Mouse (Mus musculus): ENCODE results near the gene Olfr617. TPM values are rescaled to one million over a fixed set of nuclear protein-coding genes. Genes with fewer than 3 reads are reported as not detected.

Gene Olfr617
- not detected for polyA plus RNA-seq (2017; shearing (Covaris generic))

DNA sequence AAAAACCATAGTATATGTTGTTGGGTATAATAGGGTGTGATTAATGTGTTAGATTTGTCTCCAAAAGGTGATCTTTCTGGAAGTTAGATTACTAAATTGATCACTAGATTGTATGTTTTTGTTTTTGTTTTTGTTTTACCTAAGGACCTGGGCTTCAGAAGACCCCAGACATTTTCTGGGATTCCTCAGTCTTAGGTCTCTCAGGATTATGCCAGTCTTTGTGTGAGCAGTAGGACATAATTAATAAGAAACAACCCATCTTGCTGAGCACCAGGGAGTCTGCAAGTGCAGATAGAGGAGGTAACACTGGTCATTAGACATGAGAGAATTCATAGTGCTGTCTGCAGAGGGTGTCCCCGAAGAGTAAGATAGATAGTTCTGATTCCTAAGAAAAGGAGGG is at the start of gene Olfr617:
Gene Olfr617, plus strand, starts transcription at position 301 of the 400 bp plus-strand sequence.

GRCm38 (mm10) chr7:103542617-103543016 is 30.2 kb upstream of the Olfr617 start, which contains the start of gene Olfr612:
TSS of gene Olfr612 (minus strand) at chr7:103542717.

DNA sequence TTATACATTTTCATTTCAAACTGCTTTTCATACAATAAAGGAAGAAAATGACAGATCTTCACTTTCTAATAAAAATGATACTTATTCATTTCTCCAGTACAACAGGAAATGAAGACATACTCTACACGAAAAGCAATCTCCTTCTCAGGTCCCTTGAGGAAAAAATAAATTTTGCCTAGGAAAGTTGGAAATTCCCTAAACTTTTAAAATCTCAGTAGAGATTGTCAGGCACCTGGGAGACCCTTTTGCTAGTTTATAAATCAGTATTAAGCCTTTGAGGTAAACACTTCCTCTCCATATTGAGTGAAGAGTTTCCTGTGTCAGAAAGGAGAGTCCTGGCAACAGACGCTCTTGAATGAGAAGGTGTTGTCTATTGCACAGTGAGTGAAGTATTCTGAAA is 25.1 kb upstream of the Olfr617 start, which contains the start of gene Olfr613:
Gene Olfr613, plus strand, starts transcription at position 301 of the 400 bp plus-strand sequence.

GRCm38 (mm10) chr7:103555779-103556178 is 17.1 kb upstream of the Olfr617 start, which contains the start of gene Olfr615:
TSS of gene Olfr615 (plus strand) at chr7:103556079.

GRCm38 (mm10) chr7:103569043-103569442 is 3.8 kb upstream of the Olfr617 start, which contains the start of gene Olfr616:
TSS of gene Olfr616 (minus strand) at chr7:103569143.

DNA sequence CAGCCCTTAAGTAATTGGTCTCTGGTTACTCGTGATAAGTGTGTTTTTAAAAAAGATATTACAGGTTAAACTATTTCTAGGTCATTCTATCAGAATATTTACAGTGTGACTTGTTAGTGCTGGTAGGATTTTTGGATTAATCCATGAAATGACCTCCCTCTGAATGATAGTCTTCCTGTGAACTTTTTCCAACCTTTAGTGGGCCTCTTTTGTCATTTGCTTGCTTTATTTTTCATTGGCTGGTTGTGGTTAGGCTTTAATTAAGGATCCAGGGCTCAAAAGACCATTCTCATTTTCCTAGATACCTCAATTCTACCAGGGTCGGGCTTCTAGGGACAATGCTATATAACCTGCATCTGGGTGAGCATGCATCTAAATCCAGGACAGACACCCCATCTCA is 16.9 kb downstream of the Olfr617 start, which contains the start of gene Olfr618:
Gene Olfr618, plus strand, starts transcription at position 301 of the 400 bp plus-strand sequence.

DNA sequence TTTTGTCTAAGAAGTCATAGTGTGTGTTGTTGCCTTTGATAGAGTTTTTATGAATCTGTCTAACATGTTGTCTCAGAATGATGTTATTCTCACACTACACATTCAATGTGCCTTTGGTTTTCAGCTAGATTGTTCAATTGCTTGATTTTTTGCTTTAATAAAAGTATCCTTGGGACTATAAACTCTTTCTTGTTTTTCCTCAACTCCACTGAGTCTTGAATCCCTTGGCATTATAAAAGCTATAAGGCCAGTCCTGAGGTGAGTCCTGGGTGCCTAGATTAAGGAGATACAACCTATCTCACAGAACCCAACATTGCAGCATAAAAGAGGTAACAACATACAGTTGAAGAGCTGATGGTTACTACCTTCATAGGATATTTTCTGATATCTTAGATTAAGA is 27.4 kb downstream of the Olfr617 start, which contains the start of gene Olfr619:
Gene Olfr619, plus strand, starts transcription at position 301 of the 400 bp plus-strand sequence.

DNA sequence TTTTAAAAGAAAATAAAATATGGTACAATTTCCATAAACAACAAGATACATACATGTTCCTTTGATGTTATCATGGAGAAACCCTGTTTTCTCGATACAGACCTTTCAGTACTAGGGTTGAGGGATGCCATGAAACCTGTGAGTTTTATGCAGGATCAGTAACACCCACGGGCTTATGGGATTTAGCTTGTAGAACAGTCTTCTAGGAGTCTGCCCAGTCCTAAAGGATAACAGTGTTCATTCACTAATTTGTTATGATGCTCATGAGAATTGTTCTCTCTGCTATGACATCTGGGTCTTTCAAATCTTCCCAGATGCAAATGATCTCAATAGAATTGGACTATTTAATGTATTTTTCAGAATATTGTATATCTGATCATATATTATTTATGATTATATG is 39.6 kb downstream of the Olfr617 start, which contains the start of gene Olfr620:
Gene Olfr620, minus strand, starts transcription at position 101 of the 400 bp plus-strand sequence.

Other genes with a start within 250 kb of the Olfr617 start
- not detected for gene Olfr598, start 249.5 kb upstream of the Olfr617 start, polyA plus RNA-seq (2017; shearing (Covaris generic))
- gene Olfr599, start 237.1 kb upstream of the Olfr617 start, polyA plus RNA-seq (2017; shearing (Covaris generic)), result not detected
- not detected for gene Olfr600, start 223.4 kb upstream of the Olfr617 start, polyA plus RNA-seq (2017; shearing (Covaris generic))
- not detected for gene Olfr601, start 210.4 kb upstream of the Olfr617 start, polyA plus RNA-seq (2017; shearing (Covaris generic))
- gene Olfr603, start 186.9 kb upstream of the Olfr617 start, polyA plus RNA-seq (2017; shearing (Covaris generic)), result not detected
- not detected for gene Usp17lc, start 158.0 kb upstream of the Olfr617 start, polyA plus RNA-seq (2017; shearing (Covaris generic))
- not detected for gene Olfr605, start 127.6 kb upstream of the Olfr617 start, polyA plus RNA-seq (2017; shearing (Covaris generic))
- gene Olfr606, start 124.0 kb upstream of the Olfr617 start, polyA plus RNA-seq (2017; shearing (Covaris generic)), result not detected
- 0.07 TPM for gene Olfr607, start 108.9 kb upstream of the Olfr617 start, polyA plus RNA-seq (2017; shearing (Covaris generic))
- not detected for gene Olfr608, start 103.2 kb upstream of the Olfr617 start, polyA plus RNA-seq (2017; shearing (Covaris generic))
- not detected for gene Olfr609, start 75.0 kb upstream of the Olfr617 start, polyA plus RNA-seq (2017; shearing (Covaris generic))
- not detected for gene Olfr610, start 60.9 kb upstream of the Olfr617 start, polyA plus RNA-seq (2017; shearing (Covaris generic))
- not detected for gene Olfr611, start 52.2 kb upstream of the Olfr617 start, polyA plus RNA-seq (2017; shearing (Covaris generic))
- gene Olfr612, start 30.3 kb upstream of the Olfr617 start, polyA plus RNA-seq (2017; shearing (Covaris generic)), result not detected
- not detected for gene Olfr613, start 25.0 kb upstream of the Olfr617 start, polyA plus RNA-seq (2017; shearing (Covaris generic))
- not detected for gene Olfr615, start 17.0 kb upstream of the Olfr617 start, polyA plus RNA-seq (2017; shearing (Covaris generic))
- not detected for gene Olfr616, start 3.9 kb upstream of the Olfr617 start, polyA plus RNA-seq (2017; shearing (Covaris generic))
- not detected for gene Olfr618, start 17.0 kb downstream of the Olfr617 start, polyA plus RNA-seq (2017; shearing (Covaris generic))
- gene Olfr619, start 27.5 kb downstream of the Olfr617 start, polyA plus RNA-seq (2017; shearing (Covaris generic)), result not detected
- not detected for gene Olfr620, start 39.5 kb downstream of the Olfr617 start, polyA plus RNA-seq (2017; shearing (Covaris generic))
- gene Olfr622, start 69.6 kb downstream of the Olfr617 start, polyA plus RNA-seq (2017; shearing (Covaris generic)), result not detected
- gene Olfr623, start 90.6 kb downstream of the Olfr617 start, polyA plus RNA-seq (2017; shearing (Covaris generic)), result not detected
- gene Olfr624, start 98.1 kb downstream of the Olfr617 start, polyA plus RNA-seq (2017; shearing (Covaris generic)), result not detected
- not detected for gene Olfr625-ps1, start 109.7 kb downstream of the Olfr617 start, polyA plus RNA-seq (2017; shearing (Covaris generic))
- gene Olfr243, start 141.6 kb downstream of the Olfr617 start, polyA plus RNA-seq (2017; shearing (Covaris generic)), result not detected
- gene Olfr628, start 157.3 kb downstream of the Olfr617 start, polyA plus RNA-seq (2017; shearing (Covaris generic)), result not detected
- gene Olfr629, start 171.9 kb downstream of the Olfr617 start, polyA plus RNA-seq (2017; shearing (Covaris generic)), result not detected
- not detected for gene Olfr630, start 184.3 kb downstream of the Olfr617 start, polyA plus RNA-seq (2017; shearing (Covaris generic))
- not detected for gene Olfr69, start 198.5 kb downstream of the Olfr617 start, polyA plus RNA-seq (2017; shearing (Covaris generic))
- not detected for gene Olfr68, start 206.6 kb downstream of the Olfr617 start, polyA plus RNA-seq (2017; shearing (Covaris generic))
- not detected for gene Olfr67, start 218.8 kb downstream of the Olfr617 start, polyA plus RNA-seq (2017; shearing (Covaris generic))
- 122 TPM for gene Hbb-bt, start 240.9 kb downstream of the Olfr617 start, polyA plus RNA-seq (2017; shearing (Covaris generic))